Mouse (Mus musculus) hindbrain, embryonic 15.5 days (tissue): Measurements from ENCODE around the gene Gimap5. TPM values are rescaled to one million over a fixed set of nuclear protein-coding genes. Genes with fewer than 3 reads are reported as not detected.

Source experiments
- ATAC-seq: fragments of 200-750 bp; cut with Nextera tagmentation; 2 replicates; pipeline ENCODE4 v1.8.0; 2017; ENCODE audit warnings: low read depth, moderate number of reproducible peaks, moderate TSS enrichment; ENCODE audit not compliant: low FRiP score
- H3K27ac ChIP-seq: fragments of 300-500 bp; sonication (generic); replicated peaks from 2 replicates; pipeline ENCODE4 v1.5.1; 2015; ENCODE audit warnings: mild to moderate bottlenecking, inconsistent platforms
- H3K27me3 ChIP-seq: fragments of 300-500 bp; sonication (generic); 2 replicates; pipeline ENCODE4 v1.6.1; 2015; ENCODE audit warnings: control low read depth, inconsistent platforms
- H3K36me3 ChIP-seq: fragments of 300-500 bp; sonication (generic); 2 replicates; pipeline ENCODE4 v1.6.1; 2015; ENCODE audit warnings: control low read depth, inconsistent platforms
- H3K4me1 ChIP-seq: fragments of 300-500 bp; sonication (generic); replicated peaks from 2 replicates; pipeline ENCODE4 v1.6.1; 2015; ENCODE audit warnings: control low read depth, inconsistent platforms
- H3K4me2 ChIP-seq: fragments of 300-500 bp; sonication (generic); 2 replicates; pipeline ENCODE4 v1.6.1; 2015; ENCODE audit warnings: moderate library complexity, mild to moderate bottlenecking, inconsistent platforms
- H3K4me3 ChIP-seq: fragments of 300-500 bp; sonication (generic); 2 replicates; pipeline ENCODE4 v1.5.1; 2015; ENCODE audit warnings: mild to moderate bottlenecking, inconsistent platforms
- H3K9ac ChIP-seq: fragments of 300-500 bp; sonication (generic); 2 replicates; pipeline ENCODE4 v1.6.1; 2015; ENCODE audit warnings: inconsistent platforms
- H3K9me3 ChIP-seq: fragments of 300-500 bp; sonication (generic); 2 replicates; pipeline ENCODE4 v1.6.1; 2016; ENCODE audit warnings: control low read depth, inconsistent platforms
- WGBS: fragments of 180-500 bp; shearing (Covaris S2); methylation state at CpG from one replicate; pipeline ENCODE4 v1.1.7; 2015; 5-methylcytosine and 5-hydroxymethylcytosine counted together
- polyA plus RNA-seq: library from polyadenylated mRNA; unstranded; fragments of >200 nt; fragmentation: Nextera tagmentation; extraction: Ambion mirVana; gene quantifications from 2 replicates; pipeline ENCODE4 v1.2.1, GENCODE M21; 2015

The Gimap5 gene
- polyA plus RNA-seq, 1 experiment from 2014 or later: 1.2 TPM

GRCm38 (mm10) chr6:48720326-48720725, 25.7 kb upstream of the Gimap5 start:
- 75% methylated on average over 4 of the region's 4 CpGs for WGBS
- Histone ChIP-seq H3K27ac (no peak overlapping the region), H3K4me1 (peaks cover 2% of the 10 kb centered on the region; the same call in 1 of the 2 replicates), H3K9me3 (no peaks in the 10 kb centered on the region), H3K36me3 (no peaks in the 10 kb centered on the region), H3K4me3 (no peak overlapping the region), H3K4me2 (no peak overlapping the region), H3K27me3 (no peaks in the 10 kb centered on the region), H3K9ac (no peak overlapping the region)
- ATAC-seq: no peak

DNA sequence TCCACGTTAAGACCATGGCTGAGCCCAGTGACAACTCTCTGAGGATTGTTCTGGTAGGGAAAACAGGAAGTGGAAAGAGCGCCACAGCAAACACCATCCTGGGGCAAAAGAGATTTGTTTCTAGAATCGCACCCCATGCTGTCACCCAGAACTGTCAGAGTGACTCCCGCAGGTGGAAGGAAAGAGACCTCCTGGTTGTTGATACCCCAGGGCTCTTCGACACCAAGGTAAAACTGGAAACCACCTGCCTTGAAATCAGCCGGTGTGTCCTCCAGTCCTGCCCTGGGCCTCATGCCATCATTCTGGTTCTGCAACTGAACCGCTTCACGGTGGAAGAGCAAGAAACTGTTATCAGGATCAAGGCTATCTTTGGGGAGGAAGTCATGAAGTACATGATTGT, 22.5 kb upstream of the Gimap5 start:
- Histone ChIP-seq H3K27ac (no peak overlapping the region), H3K27me3 (no peaks in the 10 kb centered on the region), H3K4me2 (no peak overlapping the region), H3K9me3 (no peaks in the 10 kb centered on the region), H3K4me3 (no peak overlapping the region), H3K4me1 (peaks cover 5% of the 10 kb centered on the region), H3K36me3 (no peaks in the 10 kb centered on the region), H3K9ac (no peak overlapping the region)
- 92% methylated on average over 8 of the region's 8 CpGs for WGBS
- no peak for ATAC-seq

- H3K9me3 ChIP-seq: no peaks in the 10 kb centered on the region
- WGBS: 0% methylated on average over 1 of the region's 1 CpGs
- ATAC-seq: no peak
Observed at GRCm38 (mm10) chr6:48725476-48725875, 20.5 kb upstream of the Gimap5 start.

GRCm38 (mm10) chr6:48727761-48728160, 18.2 kb upstream of the Gimap5 start:
- peaks cover 5% of the 10 kb centered on the region for H3K4me1 ChIP-seq
- no peaks in the 10 kb centered on the region for H3K27me3 ChIP-seq
- no peak overlapping the region for H3K9ac ChIP-seq
- no peak overlapping the region for H3K4me2 ChIP-seq
- H3K36me3 ChIP-seq: no peaks in the 10 kb centered on the region
- no peak overlapping the region for H3K27ac ChIP-seq
- WGBS: 91% methylated on average over 5 of the region's 5 CpGs
- ATAC-seq: no peak
- H3K9me3 ChIP-seq: no peaks in the 10 kb centered on the region
- H3K4me3 ChIP-seq: no peak overlapping the region

More at GRCm38 (mm10) chr6:48725476-48725875, 20.5 kb upstream of the Gimap5 start:
- Histone ChIP-seq H3K4me1 (peaks cover 5% of the 10 kb centered on the region), H3K4me2 (no peak overlapping the region), H3K9ac (no peak overlapping the region), H3K27ac (no peak overlapping the region), H3K27me3 (no peaks in the 10 kb centered on the region), H3K36me3 (no peaks in the 10 kb centered on the region), H3K4me3 (no peak overlapping the region)

DNA sequence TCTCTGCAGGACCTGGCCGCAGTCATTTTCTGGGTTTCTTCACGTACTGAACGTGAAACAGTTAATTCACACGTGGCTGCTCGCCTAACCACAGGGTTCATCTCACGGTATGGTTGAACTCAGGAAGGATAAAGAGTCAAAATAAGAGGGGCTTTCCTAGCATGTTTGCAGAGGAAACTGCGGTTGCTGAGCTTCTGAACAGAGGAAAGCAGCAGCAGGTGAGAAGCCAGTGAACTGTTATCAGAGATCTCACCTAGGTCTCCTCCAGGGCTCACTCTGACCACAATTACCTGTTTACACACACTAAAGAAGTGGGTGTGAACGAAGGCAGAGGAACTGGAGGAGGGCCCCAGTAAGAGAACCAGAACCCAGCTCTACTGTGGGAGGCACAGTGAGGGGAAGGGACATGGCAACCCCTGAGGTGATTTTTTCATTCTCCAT, 13.1 kb upstream of the Gimap5 start:
- Histone ChIP-seq H3K4me1 (no peaks in the 10 kb centered on the region), H3K4me2 (no peak overlapping the region), H3K27ac (no peak overlapping the region), H3K27me3 (no peaks in the 10 kb centered on the region), H3K9ac (no peak overlapping the region), H3K36me3 (no peaks in the 10 kb centered on the region), H3K4me3 (no peak overlapping the region), H3K9me3 (no peaks in the 10 kb centered on the region)
- 56% methylated on average over 8 of the region's 8 CpGs for WGBS
- ATAC-seq: no peak

- H3K9me3 ChIP-seq: no peaks in the 10 kb centered on the region
- no peak overlapping the region for H3K27ac ChIP-seq
- no peak overlapping the region for H3K9ac ChIP-seq
- 90% methylated on average over 1 of the region's 1 CpGs for WGBS
- H3K27me3 ChIP-seq: no peaks in the 10 kb centered on the region
- no peak for ATAC-seq
- no peak overlapping the region for H3K4me3 ChIP-seq
- H3K4me2 ChIP-seq: no peak overlapping the region
- no peaks in the 10 kb centered on the region for H3K4me1 ChIP-seq
- no peaks in the 10 kb centered on the region for H3K36me3 ChIP-seq
Observed at GRCm38 (mm10) chr6:48733660-48734059, 12.3 kb upstream of the Gimap5 start.

GRCm38 (mm10) chr6:48737053-48737452, 8.9 kb upstream of the Gimap5 start:
- no peak overlapping the region for H3K4me3 ChIP-seq
- H3K27ac ChIP-seq: no peak overlapping the region
- ATAC-seq: no peak
- H3K27me3 ChIP-seq: peaks cover 10% of the 10 kb centered on the region; the same call in 1 of the 2 replicates
- no peak overlapping the region for H3K4me2 ChIP-seq
- H3K36me3 ChIP-seq: no peaks in the 10 kb centered on the region
- WGBS: 82% methylated on average over 2 of the region's 2 CpGs
- peaks cover 4% of the 10 kb centered on the region; the same call in 1 of the 2 replicates for H3K4me1 ChIP-seq
- no peaks in the 10 kb centered on the region for H3K9me3 ChIP-seq
- no peak overlapping the region for H3K9ac ChIP-seq

- Histone ChIP-seq H3K27ac (no peak overlapping the region), H3K9ac (no peak overlapping the region), H3K4me3 (no peak overlapping the region), H3K4me1 (peaks cover 11% of the 10 kb centered on the region; the same call in 1 of the 2 replicates), H3K27me3 (peaks cover 13% of the 10 kb centered on the region; the same call in 1 of the 2 replicates), H3K36me3 (no peaks in the 10 kb centered on the region), H3K4me2 (no peak overlapping the region), H3K9me3 (no peaks in the 10 kb centered on the region)
- ATAC-seq: no peak
- WGBS: 94% methylated on average over 5 of the region's 5 CpGs
Observed at GRCm38 (mm10) chr6:48737688-48738087, 8.3 kb upstream of the Gimap5 start.

- no peak for ATAC-seq
- 82% methylated on average over 15 of the region's 15 CpGs for WGBS
- Histone ChIP-seq H3K27me3 (peaks cover 20% of the 10 kb centered on the region), H3K4me2 (no peak within 1 kb of the TSS), H3K9me3 (no peaks in the 10 kb centered on the region), H3K4me1 (peaks cover 18% of the 10 kb centered on the region; the same call in 1 of the 2 replicates), H3K36me3 (no peaks in the 10 kb centered on the region), H3K4me3 (no peak within 1 kb of the TSS), H3K9ac (no peak within 1 kb of the TSS), H3K27ac (no peak within 1 kb of the TSS)
Observed at GRCm38 (mm10) chr6:48738961-48739779, 6.8 kb upstream of the Gimap5 start, which contains the start of gene Gimap1. Gene Gimap1, plus strand, starts transcription at chr6:48739054.

DNA sequence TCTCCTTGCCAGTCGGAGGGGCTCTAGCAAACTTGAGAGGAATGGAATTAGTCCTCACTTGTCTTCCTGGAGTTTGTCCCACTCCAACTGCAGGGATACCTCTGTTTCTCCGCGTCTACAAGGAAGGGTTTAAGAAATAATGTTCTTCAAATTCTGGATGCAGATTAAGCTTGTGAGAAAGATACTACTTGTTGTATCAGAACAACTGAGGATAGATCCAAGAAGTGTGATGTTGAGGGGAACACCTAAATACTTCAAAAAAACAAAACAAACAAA, 6.3 kb upstream of the Gimap5 start:
- WGBS: 93% methylated on average over 3 of the region's 3 CpGs

DNA sequence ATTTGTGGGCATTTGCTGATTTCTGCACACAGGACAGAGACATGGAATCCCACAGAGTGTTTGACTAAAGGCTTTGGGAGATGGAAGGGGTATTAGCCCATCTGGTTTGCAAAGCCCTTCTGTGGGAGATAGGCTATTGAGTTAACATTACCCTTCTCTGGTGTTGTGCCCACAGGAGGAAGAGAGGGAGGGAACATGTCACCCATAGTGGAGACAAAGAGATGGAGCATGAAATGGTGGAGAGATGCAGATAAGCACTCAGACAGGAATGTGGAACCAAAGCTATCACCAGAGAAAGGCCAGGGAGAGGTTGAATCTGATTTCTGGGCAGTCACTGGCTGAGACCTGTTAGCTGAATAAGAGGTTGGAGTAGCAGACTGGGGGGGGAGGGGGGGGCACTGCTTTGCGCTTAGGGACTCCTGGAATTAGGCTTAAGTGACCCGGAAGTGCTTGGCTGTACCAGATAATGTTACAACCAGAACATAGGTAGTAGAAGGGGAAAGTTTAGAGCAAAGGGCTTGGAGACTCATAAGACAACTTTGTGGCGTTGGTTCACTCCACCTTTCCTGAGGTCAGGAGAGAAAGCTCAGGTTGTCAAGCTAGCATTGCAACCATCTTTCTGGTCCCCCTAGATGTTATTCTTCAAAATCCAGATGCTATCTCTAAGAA, 5.4 kb upstream of the Gimap5 start:
- H3K4me1 ChIP-seq: peaks cover 18% of the 10 kb centered on the region; the same call in 1 of the 2 replicates
- no peak overlapping the region for H3K9ac ChIP-seq
- peaks cover 25% of the 10 kb centered on the region for H3K27me3 ChIP-seq
- H3K4me3 ChIP-seq: no peak overlapping the region
- no peaks in the 10 kb centered on the region for H3K9me3 ChIP-seq
- 86% methylated on average over 3 of the region's 3 CpGs for WGBS
- no peaks in the 10 kb centered on the region for H3K36me3 ChIP-seq
- H3K27ac ChIP-seq: no peak overlapping the region
- no peak for ATAC-seq
- H3K4me2 ChIP-seq: no peak overlapping the region

More for the DNA sequence above, 6.3 kb upstream of the Gimap5 start:
- Histone ChIP-seq H3K36me3 (no peaks in the 10 kb centered on the region), H3K4me1 (peaks cover 18% of the 10 kb centered on the region; the same call in 1 of the 2 replicates), H3K27ac (no peak overlapping the region), H3K9me3 (no peaks in the 10 kb centered on the region), H3K9ac (no peak overlapping the region), H3K27me3 (peaks cover 25% of the 10 kb centered on the region), H3K4me2 (no peak overlapping the region), H3K4me3 (no peak overlapping the region)
- no peak for ATAC-seq

DNA sequence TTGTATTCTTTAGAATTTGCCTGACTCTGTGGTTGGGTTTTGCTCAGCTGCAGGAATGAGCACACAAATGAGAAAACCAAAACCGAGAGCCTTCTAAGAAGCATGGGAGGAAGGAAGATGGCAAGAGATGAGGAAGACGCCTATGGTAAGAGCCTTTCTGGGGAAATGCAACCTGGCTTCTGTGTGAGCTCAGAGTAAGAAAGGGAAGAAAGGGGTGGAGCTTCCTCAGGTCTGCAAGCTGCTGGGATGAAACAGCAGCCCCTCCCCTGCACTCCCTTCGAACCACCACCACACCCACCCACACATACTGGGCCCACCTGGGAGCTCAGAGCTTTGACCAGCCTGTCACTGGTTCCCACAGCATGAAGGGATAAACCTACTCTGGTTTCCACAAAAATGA, 4.7 kb upstream of the Gimap5 start:
- WGBS: 34% methylated on average over 3 of the region's 3 CpGs
- no peak overlapping the region for H3K4me3 ChIP-seq
- peaks cover 25% of the 10 kb centered on the region for H3K27me3 ChIP-seq
- ATAC-seq: no peak
- H3K4me2 ChIP-seq: no peak overlapping the region
- no peaks in the 10 kb centered on the region for H3K9me3 ChIP-seq
- H3K9ac ChIP-seq: no peak overlapping the region
- H3K4me1 ChIP-seq: peaks cover 18% of the 10 kb centered on the region; the same call in 1 of the 2 replicates
- no peaks in the 10 kb centered on the region for H3K36me3 ChIP-seq
- H3K27ac ChIP-seq: no peak overlapping the region
